Mouse (Mus musculus): ENCODE results near the gene Mapk8ip1. TPM values are rescaled to one million over a fixed set of nuclear protein-coding genes. Genes with fewer than 3 reads are reported as not detected.

Gene Mapk8ip1
- polyA plus RNA-seq (2017; shearing (Covaris generic)): 1 to 10 TPM in 1 of 2 experiments, under 1 TPM in 1; 0.92 to 1.2 TPM

DNA sequence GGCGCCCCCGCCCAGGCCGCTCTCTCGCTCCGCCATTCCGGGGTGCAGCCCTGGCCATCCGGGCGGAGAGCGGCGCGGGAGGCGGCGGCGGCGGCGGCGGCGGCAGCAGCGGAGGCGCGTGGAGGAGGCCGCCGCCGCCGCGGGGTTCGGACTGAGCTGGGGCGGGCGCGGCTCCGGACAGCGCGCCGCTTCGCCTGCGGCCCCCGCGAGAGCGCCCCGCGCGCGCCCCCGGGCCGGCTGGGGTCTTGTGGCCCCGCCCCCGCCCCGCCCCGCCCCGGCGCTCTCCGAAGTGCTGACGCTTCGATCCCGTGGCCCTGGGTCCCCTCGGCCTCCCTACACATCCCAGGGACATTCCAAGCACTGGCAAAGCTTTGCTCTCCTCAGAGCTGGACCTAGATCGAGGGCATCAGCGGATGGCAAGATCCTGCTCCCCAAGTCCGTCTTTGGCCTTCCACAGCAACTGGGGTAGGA is at the start of gene Mapk8ip1:
Gene Mapk8ip1, minus strand, starts transcription at position 173 of the 471 bp plus-strand sequence.

DNA sequence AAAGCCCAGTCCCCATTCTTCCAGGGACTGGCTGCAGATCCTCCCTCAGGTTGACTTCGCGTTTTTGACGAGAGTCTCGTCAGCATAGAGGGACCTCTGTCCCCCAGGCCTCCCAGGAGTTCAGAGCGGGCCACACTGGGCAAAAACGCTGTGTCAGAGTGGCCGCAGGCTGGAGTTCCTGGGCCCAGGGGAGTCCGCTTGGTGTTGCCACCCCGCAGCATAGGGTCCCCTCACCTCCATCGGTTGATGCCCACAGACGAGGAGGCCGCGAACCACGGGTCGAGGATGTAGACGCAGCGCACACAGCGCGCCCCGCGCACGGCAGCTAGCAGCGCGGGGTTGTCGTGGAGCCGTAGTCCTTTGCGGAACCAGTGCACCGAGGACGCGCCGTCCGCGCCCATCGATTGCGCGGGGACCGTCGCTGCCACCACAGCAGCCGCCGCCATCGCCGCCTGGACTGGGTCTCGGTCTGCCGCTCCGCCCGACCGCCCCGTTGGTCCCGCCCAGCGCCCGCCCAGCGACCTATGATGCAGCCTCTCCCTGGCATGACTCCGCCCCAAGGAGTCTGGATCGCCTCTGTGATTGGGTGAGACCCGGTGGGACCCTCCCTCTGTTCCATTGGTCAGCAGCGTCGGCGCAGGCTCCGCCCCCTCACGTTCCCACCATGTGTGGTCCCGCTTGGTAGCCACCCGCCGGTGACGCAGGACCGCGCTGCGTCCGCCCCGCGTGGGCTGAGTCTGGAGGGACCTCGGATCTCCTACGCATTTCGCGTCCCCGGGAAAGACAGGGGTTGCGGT is 32.7 kb upstream of the Mapk8ip1 start, which contains the start of gene Cry2:
Gene Cry2, minus strand, starts transcription at position 466 of the 797 bp plus-strand sequence.

DNA sequence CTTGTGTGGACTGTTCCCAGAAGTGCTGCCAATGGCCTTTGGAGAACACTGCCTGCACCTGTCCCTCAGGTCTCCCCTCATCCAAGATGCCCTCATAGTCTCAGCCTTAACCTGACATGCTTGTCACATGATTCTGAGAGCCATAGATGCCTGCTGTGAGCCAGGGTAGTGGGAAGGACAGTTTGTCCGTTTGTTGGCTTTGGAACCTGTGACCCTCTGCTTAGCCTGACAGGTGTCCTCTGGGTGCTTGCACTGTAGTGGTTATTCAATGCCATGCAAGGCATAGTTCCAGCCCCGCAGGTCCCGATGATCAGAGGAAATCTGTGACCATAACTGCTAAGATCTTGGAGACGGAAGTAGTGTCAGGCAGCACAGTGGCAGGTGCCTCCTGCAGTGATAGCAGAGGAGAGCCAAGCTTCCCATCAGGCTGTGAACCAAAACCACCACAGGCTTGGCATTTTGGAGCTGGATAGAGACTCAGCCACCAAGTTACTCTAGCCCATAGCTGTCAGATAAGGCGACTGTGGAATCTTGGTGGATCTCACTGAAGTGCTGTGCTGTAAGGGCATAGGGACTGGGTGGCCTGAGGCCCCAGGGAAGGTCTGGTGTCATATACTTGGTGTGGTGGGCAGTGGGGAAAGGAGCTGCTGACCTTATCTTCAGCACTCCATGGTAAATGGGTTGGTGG is 19.0 kb downstream of the Mapk8ip1 start, which contains the start of gene 1700029I15Rik:
Gene 1700029I15Rik, plus strand, starts transcription at position 638 of the 688 bp plus-strand sequence.

DNA sequence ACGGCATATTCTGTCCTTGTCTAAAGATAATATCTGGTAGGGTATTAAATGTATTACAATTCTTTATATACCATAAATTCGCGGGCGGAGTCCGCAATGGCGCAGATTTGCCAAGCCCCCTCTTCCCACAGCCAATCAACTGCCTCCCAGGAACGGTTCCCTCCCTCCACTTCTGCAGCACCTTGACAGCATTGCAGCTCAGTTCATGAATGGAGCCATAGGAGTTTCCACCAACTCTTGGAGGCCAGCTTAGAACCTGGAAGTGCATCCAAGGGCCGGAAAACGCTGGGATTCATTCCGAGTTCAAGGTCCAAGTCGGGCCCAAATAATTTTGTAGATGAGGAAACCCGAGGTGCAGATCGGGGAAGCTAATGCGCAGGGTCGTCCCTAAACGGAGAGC is 26.5 kb downstream of the Mapk8ip1 start, which contains the start of the genes Pex16 and Large2:
Gene Pex16, plus strand, starts transcription at position 163 of the 400 bp plus-strand sequence.
Gene Large2, minus strand, starts transcription at position 356 of the 400 bp plus-strand sequence.

Other genes with a start within 250 kb of the Mapk8ip1 start
- gene Pex16, start 26.6 kb downstream of the Mapk8ip1 start, polyA plus RNA-seq (2017; shearing (Covaris generic)): 10 to 100 TPM; 47.1 to 48.5 TPM
- gene Large2, start 26.4 kb downstream of the Mapk8ip1 start, polyA plus RNA-seq (2017; shearing (Covaris generic)): 1 to 10 TPM; 1.1 to 1.8 TPM
- 1 to 10 TPM; 2.2 to 3.5 TPM for gene 1700029I15Rik, start 18.7 kb downstream of the Mapk8ip1 start, polyA plus RNA-seq (2017; shearing (Covaris generic))
- 10 to 100 TPM in 1 of 2 experiments, 1 to 10 TPM in 1; 9.5 to 11.8 TPM for gene Cry2, start 32.8 kb upstream of the Mapk8ip1 start, polyA plus RNA-seq (2017; shearing (Covaris generic))
- 10 to 100 TPM; 49.9 to 84.6 TPM for gene Slc35c1, start 59.3 kb upstream of the Mapk8ip1 start, polyA plus RNA-seq (2017; shearing (Covaris generic))
- gene Chst1, start 198.4 kb upstream of the Mapk8ip1 start, polyA plus RNA-seq (2017; shearing (Covaris generic)): under 1 TPM in 1 of 2 experiments, not detected in 1; 0.77 TPM

Data from activated CD4-positive, CD25-positive, alpha-beta regulatory T cell (primary cell).